Mouse (Mus musculus) ovary, adult 18-20 months (tissue): ENCODE results near the gene Fbln5.

Experiments used
- DNase-seq: peaks from one replicate; pipeline ENCODE4 v3.0.0; 2022; ENCODE audit warnings: low spot score, mixed read lengths

The Fbln5 gene

DNA sequence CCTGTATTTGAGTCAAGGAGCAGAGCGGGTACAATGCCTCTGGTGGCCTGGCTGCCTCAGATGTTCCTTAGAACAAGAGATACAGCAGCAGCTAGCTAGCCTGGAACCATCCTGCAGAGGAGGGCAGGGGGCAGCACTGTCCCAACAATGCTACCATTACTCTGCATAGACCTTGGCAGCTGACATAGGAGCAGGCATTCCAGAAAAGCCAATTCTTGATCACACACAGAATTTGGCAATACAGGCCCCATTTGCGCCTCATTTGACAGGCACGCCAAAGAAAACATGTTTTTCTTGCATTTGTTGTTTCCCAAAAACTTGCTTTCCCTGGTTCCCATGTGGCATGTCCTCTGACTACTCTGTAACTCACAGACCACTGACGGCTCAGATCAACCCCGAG is 56.8 kb downstream of the Fbln5 start:
- DNase-seq = no peak

DNA sequence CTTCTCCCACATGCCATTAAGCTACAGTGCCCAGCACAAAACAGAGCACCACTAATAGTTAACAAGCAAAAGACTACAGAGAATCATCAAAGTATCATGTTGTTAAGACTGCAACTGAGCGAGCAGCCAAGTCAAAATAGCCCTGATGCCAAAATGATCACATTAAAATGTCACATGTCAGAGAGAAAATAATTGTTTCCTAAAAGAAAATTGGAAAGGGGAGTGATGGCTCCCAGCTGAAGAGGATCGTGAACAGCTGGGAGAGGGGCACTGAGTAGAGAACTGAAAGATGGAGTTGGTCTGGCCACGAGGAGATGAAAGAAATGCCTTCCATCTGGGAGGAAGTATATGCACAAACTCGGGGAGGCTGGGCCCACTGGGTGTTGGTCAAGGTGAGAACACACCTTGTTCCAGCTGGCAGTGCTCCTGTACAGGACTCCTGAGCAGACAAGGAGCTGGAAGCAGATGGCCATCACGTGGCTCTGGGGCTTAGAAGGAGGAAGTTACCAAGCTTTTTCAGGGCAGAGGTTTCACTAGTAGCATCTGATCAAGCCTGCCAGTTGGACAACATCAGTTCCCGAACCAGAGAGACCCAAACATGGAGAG is 59.3 kb downstream of the Fbln5 start:
- DNase-seq = no peak

DNA sequence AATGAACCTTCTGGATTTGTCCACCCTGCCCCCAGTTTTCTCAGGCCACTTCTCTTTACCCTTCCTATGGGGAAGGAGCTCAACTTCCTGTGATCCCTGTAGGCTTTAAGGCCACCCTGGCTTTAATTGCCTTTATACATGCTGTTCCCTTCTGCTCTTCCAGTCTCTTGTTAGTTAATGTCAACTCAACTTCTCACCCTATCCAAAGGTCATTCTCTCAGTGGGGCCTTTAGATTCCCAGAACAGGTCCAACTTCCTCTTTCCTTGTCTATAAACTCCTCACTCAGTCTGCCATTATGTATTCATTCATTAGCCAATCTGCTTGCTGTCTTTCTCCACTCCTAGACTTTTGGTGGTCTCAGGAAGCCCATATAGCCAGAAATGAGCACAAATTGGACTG is 60.2 kb downstream of the Fbln5 start:
- no peak for DNase-seq

- DNase-seq = no peak
Observed at GRCm38 (mm10) chr12:101742375-101742774, 76.5 kb downstream of the Fbln5 start.

DNA sequence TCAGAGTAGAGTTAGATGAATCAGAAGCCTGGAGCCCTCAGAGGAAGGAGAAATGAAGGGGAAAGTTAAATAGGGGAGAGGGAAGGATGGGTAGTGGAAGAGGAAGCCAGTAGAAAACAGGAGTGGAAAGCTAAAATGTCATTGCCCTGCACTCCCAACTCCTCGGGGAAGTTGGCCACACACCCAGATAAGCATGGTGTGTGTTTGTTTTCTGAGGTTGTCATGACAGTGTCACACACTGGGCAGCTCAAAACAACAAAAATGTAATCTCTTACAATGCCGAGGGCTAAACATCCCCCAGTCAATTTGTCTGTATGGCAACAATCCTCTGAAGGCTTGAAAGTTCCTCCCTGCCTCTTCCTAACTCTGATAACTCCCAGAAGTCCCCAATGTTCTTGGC is 78.4 kb downstream of the Fbln5 start:
- no peak for DNase-seq

- DNase-seq = no peak
Observed at GRCm38 (mm10) chr12:101740045-101740444, 78.8 kb downstream of the Fbln5 start.

- no peak for DNase-seq
Observed at GRCm38 (mm10) chr12:101718755-101719150, 100.1 kb downstream of the Fbln5 start.

- peak; percentile 71 for DNase-seq
Observed at GRCm38 (mm10) chr12:101718054-101718754, 100.7 kb downstream of the Fbln5 start, which contains the start of gene Tc2n. TSS of gene Tc2n (minus strand) at chr12:101718523.

DNA sequence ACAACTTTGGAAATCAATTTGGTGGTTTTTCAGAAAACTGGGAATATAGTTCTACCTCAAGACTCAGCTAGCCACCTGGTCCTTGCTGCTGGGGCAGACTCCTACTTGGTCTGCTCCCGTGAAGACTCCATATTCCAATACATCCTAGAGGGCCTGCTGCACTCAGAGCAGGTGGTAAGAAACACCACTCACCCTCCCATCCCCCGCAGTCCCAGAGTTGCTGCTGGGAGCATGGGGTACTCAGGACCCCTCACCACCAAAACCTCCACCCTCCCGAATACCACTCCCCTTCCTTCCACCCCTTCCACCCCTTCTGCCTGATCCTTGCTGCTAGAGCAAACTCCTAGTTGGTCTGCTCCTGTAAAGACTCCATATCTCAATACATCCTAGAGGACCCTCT is 119.7 kb downstream of the Fbln5 start:
- DNase-seq = no peak
